Mouse (Mus musculus): ENCODE results near the gene Zfp648. TPM values are rescaled to one million over a fixed set of nuclear protein-coding genes. Genes with fewer than 3 reads are reported as not detected.

The Zfp648 gene
- not detected in 2 replicates for polyA plus RNA-seq (2015; fragmentation: Nextera tagmentation; extraction: Ambion mirVana)

DNA sequence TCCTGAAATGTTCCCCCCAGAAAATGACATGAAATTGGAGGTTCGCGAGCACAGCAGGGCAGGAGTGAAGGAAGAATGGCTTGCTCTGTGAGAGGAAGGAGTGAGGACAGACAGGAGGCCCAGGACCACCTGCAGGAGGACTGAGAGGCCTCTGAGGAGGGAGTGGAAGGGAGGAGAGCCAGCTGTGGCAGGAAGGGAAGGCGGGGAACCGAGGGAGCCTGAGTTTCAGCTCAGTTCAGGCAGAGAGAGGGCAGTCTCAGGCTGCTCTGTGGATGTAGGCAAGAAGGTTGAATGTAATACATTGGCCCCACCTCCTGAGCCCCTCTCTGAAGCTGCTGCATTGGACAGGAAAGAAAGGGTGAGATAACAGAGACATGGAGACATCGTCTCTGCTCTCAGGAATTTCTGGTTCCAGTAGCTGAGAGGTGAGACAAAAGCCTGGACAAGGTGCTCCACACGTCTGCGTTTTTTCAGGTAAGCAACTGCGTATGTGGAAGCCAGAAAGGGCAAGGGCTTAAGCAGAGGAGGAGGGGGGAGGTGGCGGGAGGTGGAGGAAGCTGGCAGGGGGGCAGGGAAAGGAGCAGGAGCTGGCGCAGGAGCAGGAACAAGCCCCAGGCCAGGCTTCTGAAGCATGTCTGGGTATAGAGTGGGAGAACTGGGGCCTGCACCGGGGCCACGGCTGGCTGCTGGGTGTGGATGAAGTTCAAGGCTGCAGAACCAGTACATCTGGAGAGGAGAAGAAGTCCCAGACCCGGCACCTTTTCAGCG, at the start of gene Zfp648:
Gene Zfp648, plus strand, starts transcription at position 233 of the 768 bp plus-strand sequence.
- WGBS: 29% methylated on average over 14 of the region's 14 CpGs
- peak; percentile 16 for DNase-seq (ENCODE audit: low spot score)

DNA sequence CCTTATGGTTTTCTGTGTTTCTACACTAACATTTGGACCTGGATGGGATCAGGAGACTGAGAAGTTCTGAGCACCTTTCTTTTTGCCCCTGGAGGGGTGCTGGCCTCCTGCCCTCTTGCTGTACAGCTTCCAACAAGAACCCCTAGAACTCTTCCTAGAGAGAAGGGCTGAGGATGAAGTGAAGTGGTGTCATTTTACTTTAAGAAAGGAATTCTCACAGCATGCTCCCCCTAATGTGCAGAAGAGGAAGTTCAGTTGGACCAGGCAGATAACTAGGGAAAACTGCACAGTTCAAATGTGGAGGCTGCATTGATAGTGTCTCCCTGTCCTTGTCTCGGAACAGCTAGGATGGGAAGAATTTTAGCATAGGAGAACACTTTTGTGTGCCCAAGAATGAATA, 48.4 kb upstream of the Zfp648 start:
- no peak overlapping the region for H3K9ac ChIP-seq (replicated peaks; ENCODE audit: low read depth)
- H3K27me3 ChIP-seq (replicated peaks; ENCODE audit: insufficient read depth, low read length): no peaks in the 10 kb centered on the region
- ATAC-seq (no peak), DNase-seq (ENCODE audit: low spot score) (peak; percentile 49)
- H3K4me2 ChIP-seq (replicated peaks; ENCODE audit: low read depth, low read length): no peak overlapping the region
- H3K4me3 ChIP-seq (ENCODE audit: low read depth, low read length): no peak overlapping the region
- no peaks in the 10 kb centered on the region for H3K36me3 ChIP-seq (ENCODE audit: insufficient read depth, low read length)
- TF ChIP-seq CTCF (IDR thresholded peaks at IDR 0.05): peak; percentile 64
- no peak for TF ChIP-seq EP300 (IDR thresholded peaks at IDR 0.05)
- H3K9me3 ChIP-seq (ENCODE audit: low read length): no peaks in the 10 kb centered on the region
- WGBS: 71% methylated on average over 1 of the region's 1 CpGs
- H3K4me1 ChIP-seq (ENCODE audit: insufficient read depth, low read depth, low read length): no peaks in the 10 kb centered on the region; the same call in 1 of the 2 replicates
- H3K27ac ChIP-seq (ENCODE audit: low read length): no peak overlapping the region

More for the DNA sequence above, at the start of gene Zfp648:
- Histone ChIP-seq H3K9ac (replicated peaks; ENCODE audit: low read depth) (no peak within 1 kb of the TSS), H3K36me3 (ENCODE audit: insufficient read depth, low read length) (no peaks in the 10 kb centered on the region), H3K27me3 (replicated peaks; ENCODE audit: insufficient read depth, low read length) (peaks cover 19% of the 10 kb centered on the region), H3K9me3 (ENCODE audit: low read length) (no peaks in the 10 kb centered on the region), H3K4me3 (ENCODE audit: low read depth, low read length) (no peak within 1 kb of the TSS), H3K27ac (ENCODE audit: low read length) (no peak within 1 kb of the TSS), H3K4me1 (ENCODE audit: insufficient read depth, low read depth, low read length) (no peaks in the 10 kb centered on the region), H3K4me2 (replicated peaks; ENCODE audit: low read depth, low read length) (no peak within 1 kb of the TSS)
- ATAC-seq: no peak
- no peak for TF ChIP-seq CTCF (IDR thresholded peaks at IDR 0.05)
- TF ChIP-seq EP300 (IDR thresholded peaks at IDR 0.05): no peak

DNA sequence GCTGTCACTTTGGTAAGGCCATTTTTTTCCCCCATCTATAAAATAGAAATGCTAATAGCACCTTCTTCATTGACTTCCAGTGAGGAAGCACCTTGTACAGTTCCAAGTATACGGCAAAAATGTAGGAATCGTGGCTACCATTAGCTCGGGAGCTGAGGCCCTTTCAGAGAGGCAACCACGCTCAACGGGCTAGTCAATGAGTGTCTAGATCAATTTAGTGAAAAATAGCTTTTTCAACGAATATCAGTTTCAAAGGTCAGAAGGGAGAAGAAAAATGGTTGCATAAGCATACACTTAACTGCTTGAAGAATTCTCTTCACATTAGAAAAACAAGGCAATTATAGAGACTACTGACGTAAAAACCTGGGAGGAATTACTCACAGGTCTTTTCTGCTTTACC, 47.2 kb upstream of the Zfp648 start:
- Histone ChIP-seq H3K4me3 (ENCODE audit: low read depth, low read length) (no peak overlapping the region), H3K27ac (ENCODE audit: low read length) (no peak overlapping the region), H3K9me3 (ENCODE audit: low read length) (no peaks in the 10 kb centered on the region), H3K4me1 (ENCODE audit: insufficient read depth, low read depth, low read length) (no peaks in the 10 kb centered on the region; the same call in 1 of the 2 replicates), H3K4me2 (replicated peaks; ENCODE audit: low read depth, low read length) (no peak overlapping the region), H3K9ac (replicated peaks; ENCODE audit: low read depth) (no peak overlapping the region), H3K27me3 (replicated peaks; ENCODE audit: insufficient read depth, low read length) (no peaks in the 10 kb centered on the region), H3K36me3 (ENCODE audit: insufficient read depth, low read length) (no peaks in the 10 kb centered on the region)
- no peak for TF ChIP-seq EP300 (IDR thresholded peaks at IDR 0.05)
- TF ChIP-seq CTCF (IDR thresholded peaks at IDR 0.05): no peak
- 85% methylated on average over 7 of the region's 7 CpGs for WGBS
- no peak for ATAC-seq
- no peak for DNase-seq (ENCODE audit: low spot score)

DNA sequence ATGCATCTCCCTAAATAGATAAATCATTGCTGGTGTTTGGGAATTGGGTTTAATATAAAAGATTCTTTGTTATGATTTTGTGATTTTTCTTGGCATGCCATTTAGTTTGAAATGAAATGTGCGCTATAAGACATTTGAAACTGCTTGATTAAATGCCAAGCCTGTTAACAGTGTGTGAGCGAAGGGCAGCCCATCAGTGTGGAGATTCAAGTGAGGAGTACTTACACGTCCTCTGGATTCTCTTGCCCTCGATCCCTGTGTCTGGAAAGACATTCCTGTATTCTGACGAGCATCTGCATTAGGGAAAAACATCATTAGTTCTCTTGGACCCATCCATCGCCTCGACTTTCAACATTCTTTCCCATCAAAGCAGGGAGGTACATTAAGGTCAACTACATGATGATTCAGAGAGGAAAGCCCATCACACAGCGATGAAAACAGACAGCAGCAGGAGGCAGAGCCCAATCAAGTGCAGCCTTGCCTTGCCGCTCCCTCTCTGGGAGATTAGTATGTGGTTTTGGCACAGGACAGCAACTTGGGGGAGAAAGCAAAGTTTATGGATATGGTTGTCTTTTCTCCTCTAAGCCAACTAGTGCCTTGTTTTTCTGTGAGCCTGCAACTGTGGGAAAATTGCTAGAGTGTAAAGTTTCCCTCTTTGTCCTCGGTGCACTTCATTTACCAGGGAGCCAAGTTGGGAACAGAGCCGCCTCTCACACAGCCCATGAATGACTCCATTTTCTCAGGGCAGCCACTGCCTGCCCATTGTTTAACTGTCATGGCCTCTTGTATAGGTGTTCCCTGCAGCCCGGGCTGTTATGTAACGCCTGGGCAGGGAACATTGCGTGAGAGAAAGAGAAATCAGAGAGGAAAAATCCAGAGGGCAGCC, 44.6 kb upstream of the Zfp648 start:
- TF ChIP-seq CTCF (IDR thresholded peaks at IDR 0.05) (no peak), EP300 (IDR thresholded peaks at IDR 0.05) (0 out of 2 replicates have a peak, but pooled peaks have one; percentile 19)
- H3K36me3 ChIP-seq (ENCODE audit: insufficient read depth, low read length): no peaks in the 10 kb centered on the region
- H3K27me3 ChIP-seq (replicated peaks; ENCODE audit: insufficient read depth, low read length): no peaks in the 10 kb centered on the region
- peak; percentile 75 for ATAC-seq
- H3K27ac ChIP-seq (ENCODE audit: low read length): peak overlapping the region; percentile 57
- peak; percentile 56 for DNase-seq (ENCODE audit: low spot score)
- H3K9me3 ChIP-seq (ENCODE audit: low read length): no peaks in the 10 kb centered on the region
- H3K4me1 ChIP-seq (ENCODE audit: insufficient read depth, low read depth, low read length): no peaks in the 10 kb centered on the region
- no peak overlapping the region for H3K4me3 ChIP-seq (ENCODE audit: low read depth, low read length)
- H3K9ac ChIP-seq (replicated peaks; ENCODE audit: low read depth): no peak overlapping the region
- 44% methylated on average over 14 of the region's 14 CpGs for WGBS
- H3K4me2 ChIP-seq (replicated peaks; ENCODE audit: low read depth, low read length): no peak overlapping the region

DNA sequence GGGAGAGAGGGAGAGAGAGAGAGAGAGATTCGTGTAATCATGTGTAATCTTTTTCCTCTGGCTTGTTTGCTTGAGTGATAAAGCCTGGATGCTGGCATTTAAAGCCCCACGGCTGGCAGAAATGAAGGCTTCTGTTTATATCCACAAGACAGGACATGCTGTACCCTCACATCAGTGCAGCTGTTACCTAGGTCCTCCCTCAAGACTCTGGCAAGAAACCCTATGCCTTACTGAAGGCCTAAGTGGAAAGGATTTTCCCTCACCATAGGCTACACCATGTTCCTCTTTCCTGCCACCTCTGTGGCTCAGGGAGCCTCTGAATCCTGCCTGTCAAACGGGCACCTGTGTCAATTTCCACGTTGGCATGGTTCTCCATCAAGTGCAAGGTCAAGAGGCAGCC, 43.9 kb upstream of the Zfp648 start:
- H3K4me1 ChIP-seq (ENCODE audit: insufficient read depth, low read depth, low read length): no peaks in the 10 kb centered on the region
- H3K27me3 ChIP-seq (replicated peaks; ENCODE audit: insufficient read depth, low read length): no peaks in the 10 kb centered on the region
- no peaks in the 10 kb centered on the region for H3K36me3 ChIP-seq (ENCODE audit: insufficient read depth, low read length)
- no peak overlapping the region for H3K9ac ChIP-seq (replicated peaks; ENCODE audit: low read depth)
- WGBS: 39% methylated on average over 4 of the region's 4 CpGs
- ATAC-seq: peak; percentile 75
- TF ChIP-seq CTCF (IDR thresholded peaks at IDR 0.05): no peak
- TF ChIP-seq EP300 (IDR thresholded peaks at IDR 0.05): peak; percentile 92
- no peak overlapping the region for H3K4me2 ChIP-seq (replicated peaks; ENCODE audit: low read depth, low read length)
- peak; percentile 46 for DNase-seq (ENCODE audit: low spot score)
- H3K9me3 ChIP-seq (ENCODE audit: low read length): no peaks in the 10 kb centered on the region
- H3K27ac ChIP-seq (ENCODE audit: low read length): no peak overlapping the region
- H3K4me3 ChIP-seq (ENCODE audit: low read depth, low read length): no peak overlapping the region

DNA sequence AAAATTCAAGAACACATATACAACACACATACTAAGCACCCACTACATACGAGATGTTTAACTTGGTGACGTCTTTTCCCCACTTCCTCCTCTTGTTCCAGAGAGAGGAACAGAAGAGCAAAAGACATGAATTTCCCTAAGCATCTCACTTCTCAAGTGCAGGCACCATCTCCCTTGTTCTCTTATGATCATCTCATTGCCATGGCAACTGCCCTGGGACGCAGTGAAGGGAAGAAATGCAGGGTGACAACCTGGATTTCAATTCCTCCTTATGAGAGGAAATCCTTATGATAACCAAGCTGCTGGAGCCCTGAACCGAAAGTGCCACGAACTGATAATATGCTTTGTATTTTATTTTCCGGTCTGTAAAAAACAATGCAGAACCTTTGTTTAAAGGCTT, 33.3 kb upstream of the Zfp648 start:
- H3K27me3 ChIP-seq (replicated peaks; ENCODE audit: insufficient read depth, low read length): no peaks in the 10 kb centered on the region
- ATAC-seq: no peak
- no peak overlapping the region for H3K4me3 ChIP-seq (ENCODE audit: low read depth, low read length)
- H3K9ac ChIP-seq (replicated peaks; ENCODE audit: low read depth): no peak overlapping the region
- 83% methylated on average over 6 of the region's 6 CpGs for WGBS
- no peak for DNase-seq (ENCODE audit: low spot score)
- H3K36me3 ChIP-seq (ENCODE audit: insufficient read depth, low read length): no peaks in the 10 kb centered on the region
- no peak for TF ChIP-seq EP300 (IDR thresholded peaks at IDR 0.05)
- no peak for TF ChIP-seq CTCF (IDR thresholded peaks at IDR 0.05)
- H3K9me3 ChIP-seq (ENCODE audit: low read length): no peaks in the 10 kb centered on the region
- H3K4me2 ChIP-seq (replicated peaks; ENCODE audit: low read depth, low read length): no peak overlapping the region
- no peak overlapping the region for H3K27ac ChIP-seq (ENCODE audit: low read length)
- no peaks in the 10 kb centered on the region for H3K4me1 ChIP-seq (ENCODE audit: insufficient read depth, low read depth, low read length)
